Mouse (Mus musculus) testis, postnatal 14 days (tissue): ENCODE measurements around the gene St6galnac5.

Source experiments
- DNase-seq: peaks from one replicate; pipeline ENCODE4 v3.0.0; 2021; ENCODE audit warnings: low spot score

St6galnac5 gene

DNA sequence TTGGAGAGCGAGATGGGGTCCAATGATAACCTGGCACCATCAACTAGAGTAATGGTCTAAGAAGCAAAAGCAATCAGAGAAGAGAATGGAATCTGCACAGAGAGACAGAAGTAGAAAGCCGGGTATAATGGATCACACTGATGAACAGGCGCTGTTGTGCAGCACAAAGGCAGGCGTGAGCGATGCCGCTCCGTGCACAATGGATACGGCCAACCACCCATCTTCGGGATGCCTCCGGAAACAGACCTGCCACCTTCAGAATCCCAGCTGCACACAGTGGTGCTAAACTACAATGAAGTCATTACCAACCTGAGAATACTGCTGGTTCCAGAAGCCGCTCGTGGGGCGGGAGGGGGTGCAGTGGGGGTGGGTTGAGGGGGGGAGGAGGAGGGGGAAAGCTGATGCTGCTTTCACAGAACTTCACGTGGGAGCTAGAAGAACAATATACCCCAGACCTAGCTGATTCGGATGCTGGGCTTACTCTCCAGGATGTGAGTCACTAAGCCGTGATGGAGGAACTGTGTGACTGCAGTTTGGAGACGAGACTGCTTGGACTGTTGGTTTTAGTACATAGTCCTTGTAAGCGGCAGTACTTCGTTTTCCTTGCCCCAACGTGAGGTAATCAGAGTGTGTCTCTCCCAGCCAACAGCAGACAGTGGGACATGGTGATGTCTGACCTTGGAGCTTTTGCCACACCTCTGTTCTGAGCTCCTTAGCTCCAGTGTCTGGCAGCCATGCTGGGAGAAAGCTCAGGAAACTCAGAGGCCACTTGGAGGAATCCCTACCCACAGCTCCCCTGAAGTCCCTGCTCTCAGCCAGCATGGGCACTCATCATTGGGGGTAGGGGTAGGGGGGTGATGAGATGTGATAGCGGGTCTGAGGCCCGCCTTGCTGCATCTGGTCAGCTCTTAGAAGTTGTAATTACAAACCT lies 115.7 kb downstream of the St6galnac5 start:
- DNase-seq = no peak

DNA sequence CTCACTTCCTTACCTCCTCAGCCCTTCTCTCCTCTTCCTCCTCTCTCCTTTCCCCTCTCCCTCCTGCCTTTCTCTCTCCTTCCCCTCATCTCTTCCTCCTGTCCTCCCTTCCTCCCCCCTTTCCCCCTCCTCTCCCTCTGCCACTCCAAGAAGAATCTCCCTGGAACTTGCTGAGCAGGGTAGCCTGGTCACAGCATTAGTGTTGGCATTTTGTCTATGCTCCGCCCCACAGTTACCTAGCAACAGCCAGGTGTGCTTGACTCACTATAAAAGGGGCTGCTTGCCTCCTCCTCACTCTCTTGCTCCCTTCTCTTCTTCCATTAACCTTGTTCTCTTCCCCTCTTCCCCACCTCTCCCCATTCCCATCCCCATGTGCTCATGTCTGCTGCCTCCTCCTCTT lies 120.1 kb downstream of the St6galnac5 start:
- no peak for DNase-seq

GRCm38 (mm10) chr3:152861450-152861849 lies 120.6 kb downstream of the St6galnac5 start:
- DNase-seq = no peak

- DNase-seq = no peak
Measured at GRCm38 (mm10) chr3:152856095-152856494, 126.0 kb downstream of the St6galnac5 start.

DNA sequence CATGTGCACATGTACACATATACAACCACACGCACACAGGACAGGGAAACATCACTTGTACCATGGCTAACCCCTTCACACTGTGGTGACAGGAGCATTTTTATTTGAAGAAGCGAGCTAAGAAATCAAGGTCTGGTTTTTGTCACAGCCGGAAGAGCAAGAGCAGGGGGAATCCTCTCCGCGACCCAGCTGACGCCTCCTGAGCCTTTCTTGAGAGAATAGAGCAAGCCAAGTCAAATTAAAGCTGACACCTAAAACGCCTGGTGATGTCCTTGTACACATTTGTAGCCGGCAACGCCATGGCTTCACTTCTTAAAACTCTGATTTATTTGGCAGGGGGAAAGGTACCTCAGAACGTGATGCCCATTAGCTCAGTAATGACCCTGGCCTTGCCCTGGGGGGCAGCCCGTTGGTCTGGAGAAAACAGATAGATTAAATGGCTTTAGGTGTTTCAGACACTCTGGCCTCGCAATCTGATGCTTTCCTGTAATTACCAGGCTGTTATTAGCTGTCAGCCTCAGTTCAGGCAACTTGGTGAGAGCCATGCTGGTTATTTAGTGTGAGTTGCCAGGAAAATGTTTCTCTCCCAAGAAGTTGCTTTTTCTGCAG lies 126.9 kb downstream of the St6galnac5 start:
- DNase-seq = no peak

DNA sequence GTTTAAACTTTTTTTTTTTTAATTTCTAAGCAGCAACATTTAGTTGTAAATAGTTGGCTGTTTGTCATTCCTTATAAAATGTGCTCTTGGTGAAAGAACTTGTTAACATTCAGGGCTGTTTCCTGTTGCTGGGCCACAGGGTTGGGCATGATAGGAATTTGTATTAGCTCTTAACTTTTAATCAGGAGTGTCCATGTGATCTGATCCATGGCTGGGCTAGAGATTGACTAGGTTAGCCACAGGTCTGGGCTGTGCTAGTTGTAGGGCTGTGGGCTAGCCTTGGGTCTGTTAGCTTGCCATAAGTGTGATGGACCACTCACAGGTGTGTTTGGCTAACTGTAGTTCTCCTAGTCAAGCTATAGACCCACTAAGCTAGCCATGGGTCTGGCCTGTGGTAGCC lies 138.1 kb downstream of the St6galnac5 start:
- no peak for DNase-seq

DNA sequence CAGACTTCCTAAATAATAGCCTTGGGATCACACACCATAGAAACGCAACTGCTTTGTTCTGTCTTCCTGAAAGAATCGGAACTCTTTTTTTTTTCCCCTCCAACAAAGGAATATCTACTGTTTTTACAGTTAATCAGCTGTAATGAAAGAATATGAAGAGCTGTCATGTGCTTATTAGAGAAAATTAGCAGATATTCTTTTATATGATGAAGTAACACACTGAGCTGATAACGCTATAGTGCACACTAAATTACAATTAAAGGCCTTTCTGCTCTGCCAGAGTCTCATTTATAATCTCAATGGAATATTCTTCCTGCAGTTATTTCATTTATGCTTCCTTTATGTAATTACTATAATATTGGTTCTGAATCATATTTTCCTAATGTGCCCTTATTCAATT lies 139.4 kb downstream of the St6galnac5 start:
- no peak for DNase-seq

GRCm38 (mm10) chr3:152841264-152841663 lies 140.8 kb downstream of the St6galnac5 start:
- DNase-seq = no peak

DNA sequence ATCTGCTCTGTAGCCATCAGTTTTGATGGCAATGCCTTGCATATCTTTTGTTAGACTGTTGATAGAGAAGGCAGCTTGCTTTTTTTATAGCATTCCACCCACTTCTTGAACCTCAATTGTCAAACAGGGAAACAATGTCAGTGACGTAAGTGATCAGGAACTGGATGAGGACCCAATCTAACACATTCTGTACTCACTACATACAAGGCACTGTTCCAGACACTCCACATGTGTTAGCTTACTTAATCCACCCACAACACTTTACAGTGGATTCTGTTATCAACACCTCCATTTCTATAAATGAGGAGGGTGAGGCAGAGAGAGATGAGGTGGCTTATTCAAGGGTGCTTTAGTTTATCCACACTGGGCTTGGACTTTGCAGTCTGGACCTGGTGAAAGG lies 144.1 kb downstream of the St6galnac5 start:
- no peak for DNase-seq

DNA sequence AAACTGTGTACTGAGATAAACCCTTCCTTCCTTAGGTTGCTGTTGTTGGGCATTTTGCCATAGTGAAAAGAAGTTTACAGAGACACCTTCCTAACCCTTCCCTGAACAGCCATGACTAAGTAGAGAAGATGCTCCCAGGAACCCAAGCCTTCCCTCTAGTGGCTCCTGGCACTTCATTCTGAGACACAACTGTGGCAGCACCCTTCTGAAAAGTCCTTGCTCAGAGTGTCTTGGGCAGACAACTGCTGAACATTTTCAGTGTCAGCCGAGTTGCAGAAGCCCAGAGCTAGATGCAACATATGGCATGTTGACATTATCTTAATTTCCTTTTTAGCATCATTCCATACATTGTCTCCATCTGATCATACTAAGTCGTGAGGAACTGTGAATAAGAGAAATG lies 144.6 kb downstream of the St6galnac5 start:
- DNase-seq = no peak

DNA sequence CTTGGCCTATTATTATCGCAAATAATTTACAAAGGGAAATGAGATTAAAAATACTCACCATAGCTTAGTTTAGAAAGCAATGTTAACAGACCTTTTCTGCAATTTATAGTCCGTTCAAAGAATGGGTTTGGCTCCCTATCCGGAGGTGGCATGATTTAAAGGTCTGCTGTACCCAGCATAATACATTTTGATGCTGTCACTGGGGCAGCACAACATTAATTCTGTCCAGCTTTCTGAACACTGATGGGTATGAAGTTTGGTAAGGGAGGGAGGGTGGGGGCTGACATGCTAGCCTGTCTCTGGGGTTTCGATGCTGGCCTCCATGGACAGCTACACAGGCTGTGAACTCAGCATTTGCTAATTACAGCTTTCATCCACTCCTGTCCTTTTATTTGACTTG lies 149.6 kb downstream of the St6galnac5 start:
- no peak for DNase-seq

DNA sequence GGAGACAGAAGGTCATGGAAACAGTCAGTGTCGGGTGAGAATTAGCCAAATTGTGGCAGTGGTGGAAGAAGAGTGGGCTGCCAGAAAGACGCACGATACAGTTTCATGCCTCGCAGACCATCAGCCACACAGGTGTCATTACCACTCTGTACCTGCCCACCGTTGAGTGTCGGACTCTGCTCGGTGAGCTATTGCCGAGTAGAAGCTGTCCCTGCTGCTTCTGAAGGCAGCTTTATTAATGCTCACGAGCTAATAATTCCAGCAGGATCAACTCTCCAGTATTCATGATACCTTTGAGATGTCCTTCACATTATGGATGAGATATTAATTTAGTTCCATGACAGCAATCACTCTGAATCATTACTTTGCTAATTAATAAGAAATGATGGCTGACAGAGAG lies 150.1 kb downstream of the St6galnac5 start:
- DNase-seq = no peak

- DNase-seq = no peak
Measured at GRCm38 (mm10) chr3:152831377-152831776, 150.7 kb downstream of the St6galnac5 start.

DNA sequence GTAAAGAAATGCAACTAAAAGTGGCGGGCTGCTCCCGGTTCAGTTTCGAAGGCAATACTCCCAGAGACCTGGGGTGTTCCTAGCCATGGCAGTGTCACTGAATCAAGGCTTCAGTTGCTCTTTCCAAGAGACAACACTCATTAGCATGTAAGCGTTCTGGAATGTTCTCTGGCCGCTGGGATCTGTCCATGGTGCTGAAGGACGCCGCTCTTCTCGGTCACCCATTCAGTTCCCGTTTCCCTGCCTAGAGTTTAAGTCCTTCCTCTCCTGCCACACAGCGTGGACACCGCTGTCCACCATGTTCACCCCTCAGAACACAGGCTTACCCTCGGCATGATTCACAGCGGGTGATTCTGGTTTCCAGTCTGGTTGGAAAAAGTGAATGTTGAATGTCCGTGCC lies 160.8 kb downstream of the St6galnac5 start:
- peak; percentile 24 for DNase-seq

- DNase-seq = no peak
Measured at GRCm38 (mm10) chr3:152820406-152820805, 161.6 kb downstream of the St6galnac5 start.

DNA sequence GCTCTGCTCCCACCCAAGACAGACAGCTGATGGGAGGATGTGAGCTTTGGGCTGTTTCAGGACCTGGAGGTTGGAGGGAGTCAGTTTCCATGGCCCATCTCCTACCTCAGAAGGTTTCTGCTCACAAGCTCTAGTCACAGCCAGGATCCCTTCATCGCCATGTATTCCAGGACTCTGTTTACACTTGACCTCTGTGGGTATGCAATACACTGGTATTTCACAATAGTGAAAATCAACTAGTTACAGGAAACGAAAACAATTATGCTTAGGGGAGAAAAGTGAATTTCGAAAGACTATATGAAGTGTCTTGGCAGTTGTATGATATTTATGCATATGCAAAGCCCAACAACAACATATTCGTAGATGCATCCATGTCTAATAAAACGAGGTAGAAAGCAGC lies 166.9 kb downstream of the St6galnac5 start:
- DNase-seq = no peak

GRCm38 (mm10) chr3:152813905-152814304 lies 168.1 kb downstream of the St6galnac5 start:
- DNase-seq = no peak

DNA sequence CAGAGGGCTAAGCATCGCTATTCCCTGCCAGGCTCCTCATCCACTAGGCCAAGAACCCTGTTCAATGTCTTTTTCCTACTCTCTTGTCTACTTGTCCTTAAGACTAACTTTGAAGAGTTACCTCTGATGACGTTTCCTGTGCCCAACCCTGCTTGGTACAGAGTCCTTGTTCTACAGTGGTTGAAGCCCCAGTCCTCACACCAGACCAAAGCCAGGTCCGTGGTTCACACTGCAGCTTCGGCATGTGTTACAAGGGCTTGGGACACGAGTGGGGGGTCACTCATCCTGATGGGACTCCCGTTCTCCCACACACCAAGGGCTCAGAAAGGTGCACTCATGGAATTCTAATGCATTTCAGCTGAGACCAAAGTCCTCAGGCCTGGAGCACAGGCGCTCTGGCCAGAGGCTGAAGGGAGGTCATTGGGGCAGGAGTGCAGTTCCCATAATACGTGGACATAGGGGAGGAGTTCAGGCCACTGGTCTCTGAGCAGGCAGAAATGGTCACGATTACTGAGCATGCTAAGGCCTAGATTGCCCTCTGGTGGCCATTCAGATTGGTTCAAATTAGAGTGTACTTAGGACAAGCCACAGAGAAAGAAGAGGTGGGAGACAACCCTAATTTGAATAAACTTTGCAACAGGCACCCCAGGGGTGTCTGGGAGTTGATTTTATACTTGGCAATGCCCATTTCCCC lies 182.2 kb downstream of the St6galnac5 start:
- DNase-seq = no peak

GRCm38 (mm10) chr3:152797354-152797753 lies 184.7 kb downstream of the St6galnac5 start:
- no peak for DNase-seq

DNA sequence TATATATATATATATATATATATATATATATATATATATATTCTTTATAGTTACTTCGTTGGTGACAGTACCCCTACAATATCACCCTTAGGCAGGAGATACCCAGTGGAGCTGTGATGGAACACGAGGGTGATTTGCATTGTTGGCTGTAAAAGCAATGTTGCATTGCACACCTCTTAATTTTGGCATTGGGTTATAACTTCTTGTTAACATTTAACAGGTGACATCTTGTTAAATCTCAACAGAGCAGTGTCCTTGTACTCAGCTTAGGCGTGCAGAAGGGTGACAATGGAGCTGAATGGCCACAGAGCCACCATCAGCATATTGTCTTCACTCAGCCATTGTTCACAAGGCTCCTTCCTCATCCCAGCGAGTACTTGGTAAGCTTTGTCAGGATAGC lies 185.8 kb downstream of the St6galnac5 start:
- DNase-seq = no peak

- no peak for DNase-seq
Measured at GRCm38 (mm10) chr3:152793006-152793405, 189.0 kb downstream of the St6galnac5 start.

GRCm38 (mm10) chr3:152792601-152793000 lies 189.4 kb downstream of the St6galnac5 start:
- no peak for DNase-seq
